Mouse (Mus musculus): Measurements from ENCODE around the gene Ptpn12. TPM values are rescaled to one million over a fixed set of nuclear protein-coding genes. Genes with fewer than 3 reads are reported as not detected.

The Ptpn12 gene
- polyA plus RNA-seq, 1 experiment from 2014 or later = 29.2 TPM

GRCm38 (mm10) chr5:21002723-21003122 is 53.0 kb downstream of the Ptpn12 start:
- Histone ChIP-seq H3K9ac (replicated peaks) (no peak overlapping the region), H3K27ac (replicated peaks) (no peak overlapping the region), H3K4me3 (no peak overlapping the region), H3K27me3 (no peaks in the 10 kb centered on the region), H3K4me1 (no peaks in the 10 kb centered on the region), H3K4me2 (replicated peaks) (no peak overlapping the region), H3K9me3 (no peaks in the 10 kb centered on the region; the same call in 1 of the 2 replicates), H3K36me3 (peaks cover 75% of the 10 kb centered on the region)
- WGBS = 94% methylated on average over 6 of the region's 6 CpGs
- no peak for ATAC-seq (replicated peaks)

GRCm38 (mm10) chr5:21001622-21002315 is 53.9 kb downstream of the Ptpn12 start:
- Histone ChIP-seq H3K9me3 (no peaks in the 10 kb centered on the region; the same call in 1 of the 2 replicates), H3K4me1 (no peaks in the 10 kb centered on the region), H3K4me2 (replicated peaks) (no peak overlapping the region), H3K4me3 (no peak overlapping the region), H3K9ac (replicated peaks) (no peak overlapping the region), H3K27ac (replicated peaks) (no peak overlapping the region), H3K27me3 (no peaks in the 10 kb centered on the region), H3K36me3 (peaks cover 77% of the 10 kb centered on the region)
- ATAC-seq (replicated peaks) = no peak
- WGBS = 97% methylated on average over 10 of the region's 10 CpGs

- no peak overlapping the region for H3K9ac ChIP-seq (replicated peaks)
- no peaks in the 10 kb centered on the region for H3K27me3 ChIP-seq
- no peaks in the 10 kb centered on the region; the same call in 1 of the 2 replicates for H3K9me3 ChIP-seq
- H3K4me1 ChIP-seq = no peaks in the 10 kb centered on the region
- H3K4me3 ChIP-seq = no peak overlapping the region
- H3K4me2 ChIP-seq (replicated peaks) = no peak overlapping the region
- WGBS = 96% methylated on average over 6 of the region's 6 CpGs
- no peak for ATAC-seq (replicated peaks)
- peaks cover 89% of the 10 kb centered on the region for H3K36me3 ChIP-seq
- no peak overlapping the region for H3K27ac ChIP-seq (replicated peaks)
Observed at GRCm38 (mm10) chr5:20998427-20998826, 57.3 kb downstream of the Ptpn12 start.

GRCm38 (mm10) chr5:20997555-20997954 is 58.2 kb downstream of the Ptpn12 start:
- Histone ChIP-seq H3K36me3 (peaks cover 81% of the 10 kb centered on the region), H3K9ac (replicated peaks) (no peak overlapping the region), H3K4me3 (no peak overlapping the region), H3K27me3 (no peaks in the 10 kb centered on the region), H3K4me1 (no peaks in the 10 kb centered on the region), H3K9me3 (no peaks in the 10 kb centered on the region; the same call in 1 of the 2 replicates), H3K4me2 (replicated peaks) (no peak overlapping the region), H3K27ac (replicated peaks) (no peak overlapping the region)
- WGBS = 91% methylated on average over 6 of the region's 6 CpGs
- no peak for ATAC-seq (replicated peaks)

GRCm38 (mm10) chr5:20990062-20990809 is 65.5 kb downstream of the Ptpn12 start:
- Histone ChIP-seq H3K4me3 (no peak overlapping the region), H3K4me1 (no peaks in the 10 kb centered on the region), H3K27me3 (no peaks in the 10 kb centered on the region), H3K27ac (replicated peaks) (no peak overlapping the region), H3K9me3 (no peaks in the 10 kb centered on the region), H3K4me2 (replicated peaks) (no peak overlapping the region), H3K36me3 (peaks cover 63% of the 10 kb centered on the region), H3K9ac (replicated peaks) (no peak overlapping the region)
- WGBS = 94% methylated on average over 8 of the region's 8 CpGs
- no peak for ATAC-seq (replicated peaks)

- 97% methylated on average over 8 of the region's 8 CpGs for WGBS
- H3K4me2 ChIP-seq (replicated peaks) = no peak overlapping the region
- H3K4me1 ChIP-seq = no peaks in the 10 kb centered on the region
- no peak overlapping the region for H3K9ac ChIP-seq (replicated peaks)
- H3K36me3 ChIP-seq = peaks cover 45% of the 10 kb centered on the region
- no peak overlapping the region for H3K27ac ChIP-seq (replicated peaks)
- H3K9me3 ChIP-seq = no peaks in the 10 kb centered on the region
- H3K4me3 ChIP-seq = no peak overlapping the region
- H3K27me3 ChIP-seq = no peaks in the 10 kb centered on the region
- no peak for ATAC-seq (replicated peaks)
Observed at GRCm38 (mm10) chr5:20986271-20986670, 69.4 kb downstream of the Ptpn12 start.

GRCm38 (mm10) chr5:20983505-20983904 is 72.2 kb downstream of the Ptpn12 start:
- Histone ChIP-seq H3K4me3 (no peak overlapping the region), H3K4me2 (replicated peaks) (no peak overlapping the region), H3K4me1 (no peaks in the 10 kb centered on the region), H3K27me3 (no peaks in the 10 kb centered on the region), H3K36me3 (peaks cover 22% of the 10 kb centered on the region), H3K9ac (replicated peaks) (no peak overlapping the region), H3K27ac (replicated peaks) (no peak overlapping the region), H3K9me3 (no peaks in the 10 kb centered on the region)
- ATAC-seq (replicated peaks) = no peak

- H3K9me3 ChIP-seq = no peaks in the 10 kb centered on the region
- no peak overlapping the region for H3K4me3 ChIP-seq
- 85% methylated on average over 4 of the region's 4 CpGs for WGBS
- no peak for ATAC-seq (replicated peaks)
- no peak overlapping the region for H3K4me2 ChIP-seq (replicated peaks)
- H3K4me1 ChIP-seq = no peaks in the 10 kb centered on the region
- H3K36me3 ChIP-seq = no peaks in the 10 kb centered on the region
- H3K27me3 ChIP-seq = no peaks in the 10 kb centered on the region
- no peak overlapping the region for H3K9ac ChIP-seq (replicated peaks)
- H3K27ac ChIP-seq (replicated peaks) = no peak overlapping the region
Observed at GRCm38 (mm10) chr5:20974690-20975089, 81.0 kb downstream of the Ptpn12 start.

GRCm38 (mm10) chr5:20973999-20974398 is 81.7 kb downstream of the Ptpn12 start:
- no peaks in the 10 kb centered on the region for H3K9me3 ChIP-seq
- H3K4me1 ChIP-seq = no peaks in the 10 kb centered on the region
- H3K36me3 ChIP-seq = no peaks in the 10 kb centered on the region
- no peak overlapping the region for H3K4me3 ChIP-seq
- H3K4me2 ChIP-seq (replicated peaks) = no peak overlapping the region
- WGBS = 31% methylated on average over 7 of the region's 7 CpGs
- H3K9ac ChIP-seq (replicated peaks) = no peak overlapping the region
- no peaks in the 10 kb centered on the region for H3K27me3 ChIP-seq
- no peak for ATAC-seq (replicated peaks)
- H3K27ac ChIP-seq (replicated peaks) = no peak overlapping the region

- H3K27me3 ChIP-seq = no peaks in the 10 kb centered on the region
- H3K4me2 ChIP-seq (replicated peaks) = no peak overlapping the region
- 70% methylated on average over 5 of the region's 5 CpGs for WGBS
- H3K4me1 ChIP-seq = 0 out of 2 replicates have a peak, but pooled peaks cover under 1% of the 10 kb centered on the region
- no peaks in the 10 kb centered on the region for H3K36me3 ChIP-seq
- no peaks in the 10 kb centered on the region for H3K9me3 ChIP-seq
- no peak overlapping the region for H3K4me3 ChIP-seq
- no peak overlapping the region for H3K27ac ChIP-seq (replicated peaks)
- H3K9ac ChIP-seq (replicated peaks) = no peak overlapping the region
- no peak for ATAC-seq (replicated peaks)
Observed at GRCm38 (mm10) chr5:20973069-20973468, 82.6 kb downstream of the Ptpn12 start.

GRCm38 (mm10) chr5:20968963-20969362 is 86.7 kb downstream of the Ptpn12 start:
- no peak overlapping the region for H3K4me2 ChIP-seq (replicated peaks)
- 0 out of 2 replicates have a peak, but pooled peaks cover 5% of the 10 kb centered on the region for H3K4me1 ChIP-seq
- no peak overlapping the region for H3K9ac ChIP-seq (replicated peaks)
- no peak overlapping the region for H3K27ac ChIP-seq (replicated peaks)
- 75% methylated on average over 9 of the region's 9 CpGs for WGBS
- H3K27me3 ChIP-seq = no peaks in the 10 kb centered on the region
- no peak overlapping the region for H3K4me3 ChIP-seq
- no peak for ATAC-seq (replicated peaks)
- no peaks in the 10 kb centered on the region for H3K36me3 ChIP-seq
- H3K9me3 ChIP-seq = no peaks in the 10 kb centered on the region

- ATAC-seq (replicated peaks) = no peak
- H3K36me3 ChIP-seq = no peaks in the 10 kb centered on the region
- WGBS = 82% methylated on average over 9 of the region's 9 CpGs
- H3K9me3 ChIP-seq = no peaks in the 10 kb centered on the region
- no peak overlapping the region for H3K9ac ChIP-seq (replicated peaks)
- no peak overlapping the region for H3K27ac ChIP-seq (replicated peaks)
- H3K4me1 ChIP-seq = peaks cover 6% of the 10 kb centered on the region; the same call in 1 of the 2 replicates
- no peak overlapping the region for H3K4me2 ChIP-seq (replicated peaks)
- H3K27me3 ChIP-seq = no peaks in the 10 kb centered on the region
- no peak overlapping the region for H3K4me3 ChIP-seq
Observed at GRCm38 (mm10) chr5:20968493-20968892, 87.2 kb downstream of the Ptpn12 start.

Measured in forebrain, embryonic 15.5 days (tissue).